Mouse (Mus musculus) CD4-positive helper T cell, adult 2 months (primary cell): ENCODE data around the gene Olfr288.

Source experiments
- DNase-seq: peaks from one replicate; pipeline ENCODE4 v3.0.0-alpha.2; 2012; ENCODE audit warnings: low read depth, missing footprints, low spot score

Olfr288 gene

GRCm38 (mm10) chr15:98195442-98195841 lies at the start of gene Olfr288:
TSS of gene Olfr288 (minus strand) at chr15:98195542.
- no peak for DNase-seq

DNA sequence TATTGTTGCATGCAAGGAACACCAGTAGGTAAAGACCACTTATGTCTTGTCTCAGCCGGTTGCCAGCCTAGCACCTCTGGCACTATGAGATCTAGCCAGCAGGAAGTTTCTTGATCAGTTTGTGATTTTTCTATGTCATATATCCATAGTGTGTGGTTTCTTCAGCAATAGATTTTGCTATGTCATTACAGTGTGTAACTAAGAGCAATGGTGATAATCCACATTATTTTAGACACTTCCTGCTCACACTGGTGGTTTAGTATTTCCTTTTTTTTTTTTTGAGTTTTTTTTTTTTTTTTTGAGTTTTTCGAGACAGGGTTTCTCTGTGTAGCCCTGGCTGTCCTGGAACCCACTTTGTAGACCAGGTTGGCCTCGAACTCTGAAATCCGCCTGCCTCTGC lies 40.1 kb upstream of the Olfr288 start:
- no peak for DNase-seq

- DNase-seq: no peak
Measured at GRCm38 (mm10) chr15:98234350-98234749, 39.0 kb upstream of the Olfr288 start, which contains the start of gene Olfr286. TSS of gene Olfr286 (minus strand) at chr15:98234450.

DNA sequence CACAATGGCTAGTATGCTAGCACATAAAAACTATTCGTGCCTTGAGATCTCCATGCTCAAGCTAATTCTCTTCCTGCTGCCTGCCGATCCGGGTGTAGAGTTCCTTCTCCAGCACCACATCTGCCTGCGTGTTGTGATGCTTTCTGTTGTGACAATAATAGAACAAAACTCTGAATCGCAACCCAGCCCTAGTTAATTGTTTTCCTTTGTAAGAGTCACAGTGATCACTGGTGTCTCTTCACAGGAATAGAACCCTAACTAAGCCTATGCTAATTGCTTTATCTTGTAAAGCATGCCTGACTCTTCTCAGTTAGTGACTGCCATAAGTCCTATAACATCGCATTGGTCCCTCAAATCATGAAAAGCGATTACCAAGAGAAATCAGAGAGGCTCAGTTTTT lies 30.8 kb upstream of the Olfr288 start:
- no peak for DNase-seq

DNA sequence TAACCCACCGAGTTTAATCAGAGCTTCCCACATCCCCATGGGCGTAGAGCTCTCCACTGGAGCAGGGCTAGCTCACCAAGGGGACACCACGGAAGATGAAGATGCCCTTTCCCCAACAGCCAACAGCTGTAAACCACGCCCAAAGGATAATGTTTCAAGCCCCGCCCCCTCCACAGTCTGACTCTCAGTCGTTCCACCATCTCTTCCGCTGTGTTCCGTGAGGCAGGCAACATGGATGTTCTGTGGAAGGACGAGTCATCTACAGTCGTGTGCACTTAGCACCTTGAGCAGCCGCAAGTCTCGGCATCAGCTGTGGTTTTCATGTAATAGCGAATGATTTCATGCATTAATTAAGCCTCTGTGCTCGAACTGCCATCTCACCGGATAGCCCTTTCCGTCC lies 30.3 kb upstream of the Olfr288 start:
- no peak for DNase-seq

DNA sequence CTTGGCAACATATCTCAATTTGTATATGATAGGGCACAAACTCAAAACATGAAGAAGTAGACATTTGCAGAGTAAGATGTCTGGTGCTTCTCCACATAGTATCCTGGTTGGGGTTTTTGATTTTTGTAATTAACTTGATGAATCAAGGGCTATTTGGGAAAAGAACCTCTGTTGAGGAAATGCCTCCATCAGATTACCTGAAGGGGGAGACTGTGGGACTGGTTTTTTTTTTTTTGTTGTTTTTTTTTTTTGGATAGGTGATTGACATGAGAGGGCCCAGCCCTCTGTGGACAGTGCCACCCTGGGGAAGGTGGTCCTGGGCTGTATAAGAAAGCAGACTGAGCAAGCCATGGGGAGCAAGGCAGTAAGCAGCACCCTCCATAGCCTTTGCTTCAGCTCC lies 27.0 kb upstream of the Olfr288 start:
- DNase-seq: no peak

GRCm38 (mm10) chr15:98220877-98221276 lies 25.5 kb upstream of the Olfr288 start, which contains the start of the genes Gm44579 and Olfr287:
TSS of gene Gm44579 (minus strand) at chr15:98220977.
TSS of gene Olfr287 (minus strand) at chr15:98221056.
- no peak for DNase-seq

DNA sequence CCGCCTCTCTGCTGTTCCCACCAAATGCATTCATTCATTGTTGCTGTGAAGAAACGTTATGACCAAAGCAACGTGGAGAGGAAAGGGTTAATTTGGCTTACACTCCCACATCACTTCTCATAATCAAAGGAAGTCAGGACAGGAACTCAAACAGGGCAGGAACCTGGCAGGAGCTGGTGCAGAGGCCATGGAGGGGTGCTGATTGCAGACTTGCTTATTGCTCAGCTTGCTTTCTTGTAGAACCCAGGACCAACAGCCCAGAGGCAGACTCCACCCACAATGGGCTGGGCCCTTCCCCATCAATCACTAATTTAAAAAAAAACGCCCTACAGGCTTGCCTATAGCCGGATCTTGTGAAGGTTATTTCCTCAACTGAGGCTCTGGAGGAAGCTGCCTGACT lies 18.8 kb upstream of the Olfr288 start:
- no peak for DNase-seq

DNA sequence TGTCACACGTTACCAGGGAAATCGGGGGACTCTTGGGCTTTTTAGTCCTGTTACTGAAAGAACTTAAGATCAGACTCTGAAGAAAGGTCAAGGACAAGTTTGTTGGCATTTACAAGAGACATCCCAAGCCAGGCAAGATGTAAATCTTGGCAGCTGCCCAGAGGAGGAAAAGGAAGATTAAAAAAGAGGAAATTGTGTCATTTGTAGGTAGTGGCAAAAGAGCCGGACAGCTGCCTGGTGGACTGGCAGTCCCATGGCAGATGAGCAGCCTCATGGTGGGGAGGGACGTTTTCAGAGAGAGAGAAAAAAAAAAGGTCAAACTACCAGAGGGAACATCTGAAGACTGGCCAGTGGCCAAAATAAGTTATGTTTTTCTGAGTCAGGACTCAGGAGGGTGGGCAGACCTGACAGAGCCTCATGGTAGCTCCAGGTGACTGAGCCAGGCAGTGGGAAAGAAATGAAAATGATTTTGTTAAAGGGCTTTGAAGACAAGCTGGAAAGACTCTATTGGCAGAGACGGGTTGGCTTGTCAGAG lies 18.1 kb upstream of the Olfr288 start:
- DNase-seq: no peak

DNA sequence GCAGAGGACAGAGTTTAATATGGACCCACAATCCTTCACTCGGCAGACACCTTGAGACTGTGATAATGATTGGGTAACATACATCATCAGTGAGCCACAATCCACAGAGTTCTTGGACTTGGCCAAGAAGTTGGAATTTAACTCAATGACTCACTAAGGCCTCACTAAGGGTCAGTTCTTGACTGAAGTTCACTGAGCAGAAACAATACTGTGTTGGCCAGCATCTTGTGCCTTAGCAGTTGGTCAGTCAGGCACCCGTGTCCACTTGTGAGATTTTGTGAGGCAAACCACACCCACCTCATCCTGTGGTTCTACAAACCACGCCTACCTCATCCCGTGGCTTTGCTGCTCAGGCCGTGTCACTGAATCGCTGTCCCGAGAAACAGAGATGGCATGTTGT lies 14.3 kb upstream of the Olfr288 start:
- DNase-seq: no peak

GRCm38 (mm10) chr15:98184456-98184855 lies 10.9 kb downstream of the Olfr288 start:
- no peak for DNase-seq

DNA sequence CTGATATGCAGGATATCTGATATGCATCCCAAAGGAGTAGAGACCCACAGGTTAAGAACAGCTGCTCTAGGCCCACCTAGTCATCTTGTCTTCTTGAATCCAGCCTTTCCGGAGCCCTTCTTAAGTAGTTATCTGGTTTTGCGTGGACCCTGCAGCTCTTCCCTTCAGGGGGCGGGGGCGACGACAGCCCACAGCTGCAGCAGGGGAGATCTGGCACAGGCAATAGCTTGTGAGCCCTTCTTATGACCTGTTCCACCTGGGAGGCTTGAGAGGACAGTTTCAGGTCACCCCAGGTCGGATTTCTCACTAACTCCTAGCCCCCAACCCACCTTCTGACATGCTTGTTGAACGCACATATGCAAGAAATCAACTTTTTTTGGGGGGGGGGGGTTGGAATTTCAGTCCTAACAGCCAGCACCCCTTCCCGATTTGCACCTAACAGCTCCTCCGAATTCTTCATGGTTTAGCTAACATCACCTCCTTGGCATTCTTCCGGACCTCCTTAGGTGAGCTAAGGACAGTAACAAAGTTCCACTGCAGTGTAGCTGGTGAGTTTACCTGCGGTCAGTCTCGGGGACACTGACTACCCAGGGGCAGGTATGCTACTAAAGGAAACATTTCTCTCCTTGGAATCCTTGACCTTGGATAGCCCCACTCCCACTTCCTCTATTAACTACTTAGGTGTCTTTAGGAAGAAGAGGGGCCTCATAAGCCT lies 13.3 kb downstream of the Olfr288 start:
- no peak for DNase-seq

DNA sequence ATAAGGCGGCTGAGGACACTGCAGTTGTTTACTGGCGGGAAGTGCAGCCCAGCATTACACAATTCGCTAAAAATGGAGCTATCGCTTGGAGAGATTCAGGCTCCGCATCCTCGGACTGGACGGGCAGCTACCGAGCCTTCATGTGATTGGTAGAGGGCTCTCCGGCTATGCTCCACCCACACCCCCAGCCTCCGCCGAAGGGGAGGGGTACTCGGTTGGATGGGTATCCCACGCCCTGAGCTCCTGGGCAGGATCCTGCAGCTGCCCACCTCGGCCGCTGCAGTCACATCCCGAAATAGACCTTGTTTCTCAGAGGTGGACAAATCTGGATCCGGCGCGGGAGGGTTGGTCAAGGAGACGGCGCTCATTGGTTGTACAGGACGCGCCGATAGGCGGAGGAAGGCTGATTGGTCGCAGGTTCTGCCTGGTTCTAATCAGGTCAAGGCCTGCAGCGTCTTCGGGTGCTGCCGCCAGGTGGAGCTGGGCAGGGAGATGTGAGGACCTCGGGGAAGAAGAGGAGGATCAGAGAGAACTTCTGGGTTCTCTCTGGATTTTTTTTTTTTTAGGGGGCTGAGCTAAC lies 14.1 kb downstream of the Olfr288 start:
- DNase-seq: peak; percentile 84

GRCm38 (mm10) chr15:98180567-98181131 lies 14.7 kb downstream of the Olfr288 start:
- no peak for DNase-seq

- DNase-seq: no peak
Measured at GRCm38 (mm10) chr15:98177320-98177719, 18.0 kb downstream of the Olfr288 start.

DNA sequence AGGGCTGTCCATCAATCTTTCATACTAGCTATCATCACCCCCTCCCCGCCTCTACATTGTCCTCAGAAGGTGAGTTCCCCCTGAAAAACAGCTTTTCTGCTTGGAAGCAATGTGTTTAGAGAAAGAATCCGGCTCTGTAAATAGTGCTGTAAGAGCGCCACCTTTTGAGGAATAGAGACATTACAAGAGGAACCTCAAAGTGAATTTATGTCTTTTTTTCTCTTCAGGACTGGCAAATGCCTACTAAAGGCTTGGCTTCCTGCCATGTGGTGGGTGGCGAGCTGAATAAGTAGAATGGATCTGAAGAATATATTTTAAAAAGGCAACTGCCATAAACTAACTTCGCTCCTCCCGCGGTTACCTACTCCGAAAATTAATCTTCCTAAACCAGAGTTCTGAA lies 21.5 kb downstream of the Olfr288 start:
- DNase-seq: peak; percentile 57

- DNase-seq: no peak
Measured at GRCm38 (mm10) chr15:98172113-98172512, 23.2 kb downstream of the Olfr288 start.

GRCm38 (mm10) chr15:98170917-98171316 lies 24.4 kb downstream of the Olfr288 start:
- no peak for DNase-seq

DNA sequence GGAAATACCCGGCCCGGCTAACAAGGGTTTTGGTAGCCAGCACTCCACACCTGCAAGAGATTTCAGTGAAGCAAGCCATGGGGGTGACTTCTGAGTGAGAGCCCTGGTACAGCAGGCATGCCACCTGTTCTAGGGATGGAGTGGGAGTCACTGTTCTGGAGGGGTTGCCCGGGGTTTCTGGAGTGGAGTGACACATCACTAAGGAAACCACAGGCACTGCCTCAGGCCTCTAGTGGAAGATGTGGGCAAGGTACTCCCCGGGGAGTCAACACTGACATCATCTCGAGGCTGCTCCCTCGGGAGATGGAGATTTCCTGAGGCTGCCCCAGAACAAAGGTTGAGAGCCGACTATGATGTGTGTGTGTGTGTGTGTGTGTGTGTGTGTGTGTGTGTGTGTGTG lies 25.0 kb downstream of the Olfr288 start:
- peak; percentile 21 for DNase-seq

DNA sequence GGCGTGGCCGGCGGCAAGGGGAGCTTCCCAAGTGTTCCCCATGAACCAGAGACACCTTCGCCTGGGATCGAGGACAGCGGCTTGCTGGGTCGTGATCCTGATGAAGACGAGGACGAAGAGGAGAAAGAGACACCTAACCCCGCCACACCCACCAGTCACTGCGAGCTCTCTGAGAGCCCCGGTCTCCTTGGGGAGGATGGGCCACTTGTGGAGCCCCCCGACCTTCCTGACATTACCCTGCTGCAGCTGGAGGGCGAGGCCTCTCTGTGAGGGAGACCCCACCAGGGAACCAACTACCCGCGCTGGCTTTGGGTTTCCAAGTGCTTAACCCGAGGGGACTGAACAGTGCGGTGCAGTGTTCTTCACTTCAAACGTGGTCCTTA lies 26.7 kb downstream of the Olfr288 start:
- no peak for DNase-seq

DNA sequence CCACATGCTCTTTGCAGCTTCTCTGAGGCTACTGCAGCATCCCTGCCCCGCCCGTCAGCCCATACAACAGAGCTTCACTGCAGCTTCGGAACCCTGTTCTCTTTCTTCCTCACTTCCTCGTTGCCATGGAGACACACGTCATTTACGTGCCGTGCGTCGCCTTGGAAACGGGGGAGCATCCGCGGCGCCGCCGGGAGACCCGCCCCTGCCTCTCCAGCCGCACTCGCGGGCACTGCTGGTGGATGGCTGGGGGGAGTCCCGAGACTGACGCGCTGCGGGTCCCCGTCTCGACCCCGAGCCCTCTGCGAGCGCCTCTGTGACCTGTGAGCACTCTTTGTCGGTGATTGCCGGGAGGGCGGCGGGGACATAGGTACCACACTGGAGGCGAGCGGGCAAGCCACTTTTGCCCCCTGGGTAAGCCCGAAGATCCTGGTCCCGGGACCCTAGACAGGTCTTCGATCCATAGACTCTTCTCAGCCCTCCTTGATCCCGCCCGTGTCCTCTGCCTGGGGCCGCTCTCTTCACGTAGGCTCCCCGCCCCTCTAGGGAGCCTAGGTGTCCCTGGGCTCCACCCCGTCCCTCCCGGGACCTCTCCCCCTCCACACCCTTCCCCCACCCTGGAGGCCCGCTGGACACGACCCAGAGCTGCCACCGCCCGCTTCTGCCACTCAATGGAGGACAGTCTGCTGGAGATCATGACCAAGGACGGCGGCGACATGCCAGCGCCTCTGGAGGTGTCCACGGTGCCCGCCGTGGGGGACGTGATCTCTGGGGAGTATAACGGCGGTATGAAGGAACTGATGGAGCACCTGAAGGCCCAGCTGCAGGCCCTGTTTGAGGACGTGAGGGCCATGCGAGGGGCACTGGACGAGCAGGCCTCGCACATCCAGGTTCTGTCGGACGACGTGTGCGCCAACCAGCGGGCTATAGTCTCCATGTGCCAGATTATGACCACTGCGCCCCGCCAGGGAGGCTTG lies 27.4 kb downstream of the Olfr288 start:
- peak; percentile 92 for DNase-seq
